Mouse (Mus musculus): ENCODE results near the gene Nat8f5.
"Not testable (repeated sequence)": the region's sequence is repeated elsewhere in the genome, so short reads cannot be mapped to it uniquely, and the experiment has no call there.

The Nat8f5 gene

DNA sequence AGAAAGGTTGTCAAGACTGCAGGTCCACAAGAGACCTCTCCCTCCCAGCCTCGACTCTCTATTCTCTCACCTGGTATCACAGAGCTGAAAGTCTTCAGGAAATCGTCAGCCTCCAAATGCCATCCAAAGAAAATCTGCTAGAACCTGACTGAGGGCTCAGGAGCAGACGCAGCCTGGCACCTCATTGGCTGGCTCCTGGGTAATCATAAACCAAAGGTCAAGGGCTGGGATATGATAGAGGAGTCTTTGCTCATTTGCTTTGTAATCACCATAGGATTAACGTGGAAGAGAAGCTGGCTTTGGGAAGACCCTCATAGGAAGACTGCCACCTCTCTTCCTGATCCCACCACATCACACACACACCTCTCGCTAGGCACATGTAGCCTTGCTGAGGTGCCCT lies at the start of gene Nat8f5, which contains the start of gene Nat8f6:
TSS of gene Nat8f5 (minus strand) at position 136 of the 400 bp plus-strand sequence.
TSS of gene Nat8f6 (minus strand) at position 118 of the 400 bp plus-strand sequence.
- DNase-seq (ENCODE audit: low read depth), result no peak

GRCm38 (mm10) chr6:85869006-85869405 lies 48.2 kb upstream of the Nat8f5 start, which contains the start of gene Nat8f2:
TSS of gene Nat8f2 (minus strand) at chr6:85869158.
- DNase-seq (ENCODE audit: low read depth), result not testable (repeated sequence)

DNA sequence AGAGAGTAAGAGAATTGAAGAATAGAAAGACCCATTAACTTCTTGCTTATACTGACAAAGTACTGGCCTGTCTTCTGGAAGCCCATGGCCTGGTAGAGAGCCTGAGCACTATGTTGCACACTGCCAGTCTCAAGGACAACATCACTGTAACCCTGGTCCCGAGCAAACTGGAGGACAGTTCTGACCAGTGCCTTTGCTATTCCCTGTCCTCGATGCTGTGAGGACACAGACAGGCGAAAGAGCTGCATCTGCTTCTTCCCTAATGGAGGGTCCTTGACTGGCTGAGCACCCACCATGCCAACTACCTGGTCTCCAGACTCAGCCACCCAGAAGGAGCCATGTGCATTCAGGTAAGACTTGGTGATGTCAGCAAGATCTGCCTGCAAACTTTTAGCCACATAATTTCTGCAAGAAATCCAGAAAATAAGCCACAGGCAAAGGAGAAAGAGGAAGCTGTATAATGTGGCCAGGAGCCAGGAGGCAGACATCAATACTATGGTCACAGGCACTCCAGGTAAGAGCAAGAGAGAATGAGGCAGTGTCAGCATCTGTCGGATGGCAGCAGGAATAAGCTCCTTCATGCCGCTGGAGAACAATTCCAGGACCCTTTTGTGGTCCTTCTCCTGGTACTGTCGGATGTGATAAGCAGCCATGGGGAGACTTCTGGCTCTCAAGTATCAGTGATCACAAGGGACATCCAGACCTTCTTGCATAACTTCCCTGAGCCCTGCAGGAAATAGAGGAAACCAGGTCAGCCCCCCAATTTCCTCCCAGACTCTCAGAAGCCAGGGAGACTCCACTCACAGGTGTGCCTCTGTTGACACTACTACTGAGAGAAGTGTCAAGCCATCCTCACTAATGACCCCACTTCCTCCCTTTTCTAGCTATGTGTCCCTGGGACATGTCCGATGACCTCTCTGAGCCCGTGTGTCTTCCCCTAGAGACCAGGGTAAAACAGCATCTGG lies 47.2 kb upstream of the Nat8f5 start:
- DNase-seq (ENCODE audit: low read depth), result no peak

GRCm38 (mm10) chr6:85866995-85867394 lies 46.2 kb upstream of the Nat8f5 start:
- not testable (repeated sequence) for DNase-seq (ENCODE audit: low read depth)

DNA sequence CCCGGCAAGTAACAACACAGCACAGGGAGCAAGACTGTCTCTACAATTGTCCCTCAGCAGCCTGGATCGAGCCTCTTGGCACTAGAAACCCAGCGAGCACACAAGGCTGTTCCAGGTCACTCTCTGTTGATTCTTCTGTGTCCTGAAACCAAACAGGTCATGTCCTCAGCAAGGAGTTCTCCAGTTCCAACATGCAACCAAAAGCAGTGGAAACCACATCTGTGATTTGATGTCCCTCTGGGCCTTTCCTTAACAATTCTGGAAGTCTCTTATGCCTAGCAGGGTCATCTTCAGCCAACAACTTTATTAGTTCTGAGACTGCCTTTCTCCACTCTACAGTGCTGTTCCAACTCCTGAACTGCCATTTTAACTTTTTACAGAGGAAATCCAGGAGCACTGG lies 45.4 kb upstream of the Nat8f5 start:
- not testable (repeated sequence) for DNase-seq (ENCODE audit: low read depth)

DNA sequence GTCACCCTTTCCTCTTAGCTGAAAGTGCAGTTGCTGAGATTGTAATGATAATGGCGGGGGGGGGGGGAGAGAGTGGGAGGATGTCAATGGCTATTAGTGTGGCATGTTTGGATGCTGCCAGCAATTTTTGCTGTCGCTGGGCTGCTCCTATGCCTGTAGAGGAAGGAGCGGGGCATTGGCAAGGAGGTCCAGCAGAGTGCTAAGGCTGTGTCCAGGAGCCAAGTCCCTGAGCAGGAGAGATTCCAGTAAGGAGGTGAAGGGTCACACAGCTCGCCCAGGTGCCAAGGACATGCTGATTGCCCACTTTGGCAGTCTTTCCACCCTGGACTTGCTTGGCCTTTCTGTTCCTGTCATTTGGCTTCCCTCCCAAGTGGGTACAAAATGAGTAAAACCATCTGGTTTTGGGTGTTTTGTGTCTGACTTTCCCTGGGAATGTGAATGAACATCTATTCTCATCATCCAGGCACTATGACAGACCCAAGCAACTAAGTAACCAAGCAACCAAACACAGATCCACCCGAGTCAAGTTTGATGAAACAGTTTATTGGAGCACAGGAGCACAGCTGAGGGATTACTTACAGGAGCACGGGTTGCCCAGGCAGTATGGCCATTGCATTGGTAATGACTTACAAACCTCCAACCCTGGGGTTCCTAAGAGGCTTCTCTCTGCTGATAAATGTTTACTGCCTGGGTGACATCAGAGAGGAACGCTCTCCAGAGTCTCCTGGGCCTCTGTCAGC lies 44.3 kb upstream of the Nat8f5 start:
- not testable (repeated sequence) for DNase-seq (ENCODE audit: low read depth)

- no peak for DNase-seq (ENCODE audit: low read depth)
These were observed 43.1 kb upstream of the Nat8f5 start for GRCm38 (mm10) chr6:85863840-85864239.

DNA sequence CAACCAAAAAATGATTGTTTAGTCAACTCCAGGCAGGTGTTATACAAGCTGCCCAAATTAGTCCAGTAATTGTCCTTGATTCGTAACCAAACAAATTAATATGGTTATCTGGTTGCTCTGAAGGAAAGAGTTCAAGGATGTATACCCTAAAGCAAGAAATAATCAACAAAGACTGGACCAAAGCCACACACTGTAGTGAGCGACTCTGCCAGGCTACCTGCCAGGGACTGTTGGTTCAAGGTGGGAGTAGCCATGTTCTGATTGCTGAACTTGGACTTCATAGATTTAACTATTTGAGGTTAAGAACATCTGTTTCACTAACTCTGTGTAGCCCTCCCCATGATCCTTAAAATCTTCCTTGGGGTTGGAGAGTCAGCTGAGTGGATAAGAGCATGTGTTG lies 42.4 kb upstream of the Nat8f5 start:
- no peak for DNase-seq (ENCODE audit: low read depth)

DNA sequence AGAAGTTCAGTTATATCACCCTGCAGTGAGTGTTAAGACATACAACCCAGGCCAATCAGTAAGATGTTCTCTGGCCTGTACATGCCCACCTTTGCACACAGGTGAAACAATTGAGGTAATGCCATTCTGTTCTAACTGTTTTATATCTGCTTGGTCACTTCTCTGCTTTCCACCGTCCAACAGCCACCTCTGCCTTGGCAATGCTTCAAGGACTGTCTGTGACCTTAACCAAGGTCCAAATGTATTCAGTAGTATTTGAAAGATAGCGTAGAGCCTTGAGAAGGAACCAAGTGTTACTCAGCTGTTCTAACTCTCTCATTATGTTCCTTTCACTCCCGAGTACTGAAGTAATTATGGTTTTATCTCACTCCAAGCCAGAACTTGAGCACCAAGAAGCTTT lies 41.8 kb upstream of the Nat8f5 start:
- DNase-seq (ENCODE audit: low read depth), result no peak

DNA sequence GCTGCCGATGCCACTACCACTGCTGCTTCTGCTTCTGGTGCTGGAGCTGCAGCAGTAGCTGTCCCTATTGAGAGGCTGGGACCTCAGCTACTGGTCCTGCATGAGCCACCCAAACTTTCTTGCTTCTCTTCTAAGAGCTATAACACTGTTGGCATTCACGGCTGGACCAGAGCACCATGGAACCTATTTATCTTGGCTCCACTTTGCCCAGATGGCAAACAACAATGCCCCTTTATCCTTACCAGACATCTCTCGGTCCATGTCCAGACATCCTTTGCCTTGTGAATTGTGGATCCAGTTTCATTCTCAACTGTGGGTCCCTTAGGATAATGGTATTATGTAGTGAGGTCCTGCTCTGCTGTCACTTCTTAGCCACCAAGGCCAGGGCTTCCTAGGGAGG lies 40.5 kb upstream of the Nat8f5 start:
- DNase-seq (ENCODE audit: low read depth), result no peak

DNA sequence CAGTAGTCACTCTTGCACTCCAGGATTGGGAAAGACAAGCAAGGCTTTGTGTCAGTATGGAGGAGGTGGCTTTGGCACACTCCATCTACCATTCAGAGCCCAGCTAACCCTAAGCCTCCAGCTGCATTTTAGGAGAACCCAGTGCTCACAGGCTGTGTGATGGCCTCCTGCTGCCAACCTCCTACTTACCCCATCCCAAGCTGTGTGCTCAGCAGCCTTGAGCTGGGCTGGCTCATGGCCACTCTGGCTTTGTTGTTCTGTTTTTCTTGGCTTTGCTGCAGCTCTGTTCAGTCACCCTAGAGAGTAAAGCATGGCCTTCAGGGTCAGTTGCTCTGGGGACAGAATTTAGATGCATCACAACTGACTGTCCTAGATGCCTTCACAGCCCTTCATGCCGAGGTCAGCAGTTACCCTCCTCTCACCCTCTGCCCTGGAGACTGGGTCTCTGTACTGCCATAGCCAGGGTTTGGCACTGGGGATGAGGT lies 35.5 kb upstream of the Nat8f5 start:
- DNase-seq (ENCODE audit: low read depth), result no peak

DNA sequence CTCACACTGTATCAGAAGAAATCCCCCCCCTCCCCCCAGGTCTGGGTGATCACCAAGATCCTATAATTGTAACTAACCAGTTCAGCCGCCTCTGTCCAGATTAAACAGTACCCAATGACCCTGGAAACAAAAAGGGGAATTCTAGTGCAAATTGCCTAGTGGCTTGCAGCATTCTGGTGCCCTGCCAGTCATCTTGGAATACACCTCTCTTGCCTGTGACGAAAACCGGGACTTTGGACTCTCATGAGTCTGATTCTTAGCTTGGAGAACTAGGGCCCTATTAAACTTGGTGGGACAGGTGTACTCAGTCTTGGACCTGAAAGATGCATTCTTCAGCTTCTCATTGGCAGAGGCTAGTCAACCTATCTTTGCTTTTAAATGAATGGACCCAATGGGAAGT lies 32.7 kb upstream of the Nat8f5 start:
- DNase-seq (ENCODE audit: low read depth), result no peak

DNA sequence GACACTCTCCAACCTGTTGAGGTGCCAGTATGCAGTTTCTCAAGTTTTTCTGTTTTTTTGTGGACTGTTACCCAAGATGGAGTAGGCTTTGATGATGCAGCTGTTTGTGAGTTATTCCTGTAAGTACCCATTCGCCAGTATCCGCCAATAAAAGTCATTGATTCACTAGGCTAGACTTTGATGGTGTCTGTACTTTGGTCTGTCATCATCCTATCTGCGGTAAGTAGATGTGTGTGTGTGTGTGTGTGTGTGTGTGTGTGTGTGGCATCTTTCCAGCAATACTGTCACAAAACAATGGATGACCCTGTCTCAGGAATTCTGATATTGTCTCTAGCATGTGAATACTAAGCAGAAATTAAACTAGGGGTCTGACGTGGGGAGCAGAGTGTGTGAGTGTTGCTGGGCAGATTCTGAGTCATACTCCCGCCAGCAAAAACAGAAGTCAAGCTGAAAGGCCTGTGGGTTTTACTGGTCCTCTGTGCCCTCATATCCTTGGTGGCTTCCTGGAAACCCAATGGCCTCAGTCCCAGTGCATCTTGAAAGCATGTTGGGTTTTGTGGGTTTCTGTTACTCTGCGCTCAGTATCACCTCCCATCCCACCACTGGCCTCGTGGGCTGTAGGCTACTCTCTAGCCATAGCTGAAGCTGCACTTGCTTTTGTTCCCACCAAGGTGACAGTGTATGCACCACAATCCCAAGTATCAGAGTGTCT lies 30.4 kb upstream of the Nat8f5 start:
- peak; percentile 73 for DNase-seq (ENCODE audit: low read depth)

GRCm38 (mm10) chr6:85849240-85849639 lies 28.5 kb upstream of the Nat8f5 start:
- DNase-seq (ENCODE audit: low read depth), result no peak

DNA sequence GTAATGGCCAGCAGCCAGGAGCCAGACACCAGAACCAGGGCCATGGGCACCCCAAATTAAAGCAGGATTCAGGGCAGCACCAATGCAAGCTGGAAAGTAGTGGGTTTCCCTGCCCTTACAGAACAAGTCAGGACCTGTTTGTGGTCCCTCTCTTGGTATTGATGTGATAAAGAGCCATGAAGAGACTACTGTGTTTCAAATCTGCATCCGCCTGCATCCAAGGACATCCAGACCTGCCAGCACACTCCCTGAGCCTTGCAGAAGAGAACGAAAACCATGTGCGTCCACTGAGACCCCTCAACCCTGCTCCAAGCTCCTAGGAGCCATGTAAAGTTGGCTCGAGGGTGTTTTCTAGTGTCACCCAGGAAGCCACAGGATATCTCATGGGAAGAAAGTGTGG lies 27.4 kb upstream of the Nat8f5 start:
- no peak for DNase-seq (ENCODE audit: low read depth)

GRCm38 (mm10) chr6:85846921-85847320 lies 26.1 kb upstream of the Nat8f5 start:
- DNase-seq (ENCODE audit: low read depth), result no peak

- not testable (repeated sequence) for DNase-seq (ENCODE audit: low read depth)
These were observed 23.1 kb upstream of the Nat8f5 start for GRCm38 (mm10) chr6:85843677-85844458.

GRCm38 (mm10) chr6:85839982-85840381 lies 19.2 kb upstream of the Nat8f5 start:
- DNase-seq (ENCODE audit: low read depth), result no peak

DNA sequence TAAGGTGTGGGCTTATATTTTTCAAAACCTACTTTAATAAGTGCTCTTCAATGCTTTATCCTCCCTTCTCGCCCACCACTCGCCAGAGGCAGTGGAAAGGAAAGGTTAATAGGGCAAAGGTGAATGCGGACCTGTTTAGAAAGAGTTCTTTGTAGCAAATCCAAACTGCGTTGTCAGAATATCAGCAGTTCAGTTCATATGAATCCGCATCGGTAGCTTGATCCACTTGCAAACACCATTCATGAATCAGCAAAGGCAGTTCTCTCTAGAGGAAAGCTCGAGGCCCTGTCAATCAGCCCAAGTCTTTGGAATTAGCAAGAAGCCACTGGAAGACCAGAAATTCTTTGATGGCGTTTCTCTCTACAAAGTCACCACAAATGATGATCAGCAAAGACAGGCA lies 17.9 kb upstream of the Nat8f5 start:
- DNase-seq (ENCODE audit: low read depth), result no peak

DNA sequence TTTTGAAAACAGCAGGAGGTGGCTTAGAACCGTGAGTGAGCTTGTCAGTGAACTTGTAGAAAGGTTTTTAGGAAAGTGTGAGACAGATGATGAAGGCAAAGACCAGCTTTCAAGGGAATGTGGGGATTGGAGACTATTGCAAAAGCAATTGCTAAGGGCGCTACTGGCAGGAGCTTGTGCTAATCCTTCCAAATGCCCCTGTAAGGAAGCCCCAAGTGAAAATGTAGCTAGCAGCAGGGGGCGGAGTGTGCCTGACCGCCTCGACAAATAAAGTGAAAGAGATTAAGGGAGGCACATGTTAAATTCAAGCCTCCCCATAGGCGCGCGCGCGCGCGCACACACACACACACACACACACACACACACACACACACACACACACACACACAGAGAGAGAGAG lies 16.5 kb upstream of the Nat8f5 start:
- not testable (repeated sequence) for DNase-seq (ENCODE audit: low read depth)

DNA sequence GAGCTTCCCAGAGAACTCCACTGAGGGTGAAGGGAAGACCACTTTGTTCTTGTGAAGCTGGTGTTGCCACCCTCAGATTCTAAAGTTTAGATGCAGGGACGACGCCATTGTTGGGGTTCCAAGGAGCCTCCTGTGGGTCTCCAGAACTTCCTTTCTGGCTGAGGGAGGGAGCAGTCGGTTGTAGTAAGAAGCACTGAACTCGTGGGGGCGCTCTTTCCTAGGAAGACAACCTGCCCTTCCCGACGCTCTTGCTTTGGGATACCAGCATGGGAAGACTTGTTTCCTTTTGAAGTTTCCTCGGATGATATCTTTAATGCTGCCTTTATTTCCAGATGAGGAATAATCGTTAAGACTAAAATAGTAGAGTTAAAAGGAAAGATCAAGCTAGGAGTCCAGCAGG lies 16.1 kb upstream of the Nat8f5 start:
- peak; percentile 14 for DNase-seq (ENCODE audit: low read depth)
